Mouse (Mus musculus) MEL (cell line): ENCODE measurements around the gene Trim47. TPM values are rescaled to one million over a fixed set of nuclear protein-coding genes. Genes with fewer than 3 reads are reported as not detected.
A peak's percentile ranks its signal among the peaks of the same experiment; 100 is the strongest.

Experiments used
- DNase-seq: peaks from one replicate; pipeline ENCODE4 v3.0.0; 2011; ENCODE audit warnings: low read depth, low spot score
- H3K27ac ChIP-seq: 2 replicates; pipeline ENCODE4 v1.5.1; 2012; ENCODE audit warnings: low read depth, mild to moderate bottlenecking, control low read depth, low read length, moderate library complexity; ENCODE audit not compliant: control insufficient read depth
- H3K27me3 ChIP-seq, 2 experiments: fragments of 150-350 bp in 1 of 2; sonication (generic) in 1 of 2; 2 replicates each; pipeline ENCODE4 v1.6.1; 2012; ENCODE audit warnings: low read length in 2 of 2, mild to moderate bottlenecking in 2 of 2, improper control_type of control experiment in 1 of 2, moderate library complexity in 1 of 2; ENCODE audit not compliant: insufficient read depth in 2 of 2, control insufficient read depth in 1 of 2
- H3K36me3 ChIP-seq, 2 experiments: 2 replicates each; pipeline ENCODE4 v1.6.1; 2012 to 2014; ENCODE audit warnings: low read length in 2 of 2, improper control_type of control experiment in 1 of 2, inconsistent platforms in 1 of 2, mild to moderate bottlenecking in 1 of 2; ENCODE audit not compliant: insufficient read depth in 2 of 2, control insufficient read depth in 1 of 2
- H3K4me1 ChIP-seq, 2 experiments: fragments of 150-350 bp in 1 of 2; sonication (generic) in 1 of 2; 2 replicates each; pipeline ENCODE4 v1.6.1; 2012; ENCODE audit warnings: low read length in 2 of 2, improper control_type of control experiment in 1 of 2, mild to moderate bottlenecking in 1 of 2; ENCODE audit not compliant: insufficient read depth in 2 of 2, control insufficient read depth in 1 of 2
- H3K4me3 ChIP-seq, 2 experiments: fragments of 150-350 bp in 1 of 2; sonication (generic) in 1 of 2; 2 replicates each; pipeline ENCODE4 v1.5.1; 2012; ENCODE audit warnings: low read depth in 2 of 2, low read length in 2 of 2, mild to moderate bottlenecking in 2 of 2, moderate library complexity in 2 of 2, control low read depth in 1 of 2, improper control_type of control experiment in 1 of 2; ENCODE audit not compliant: control insufficient read depth in 1 of 2, insufficient read depth in 1 of 2
- H3K79me2 ChIP-seq: 2 replicates; pipeline ENCODE4 v1.6.1; 2012; ENCODE audit warnings: mild to moderate bottlenecking, low read length, moderate library complexity; ENCODE audit not compliant: control insufficient read depth, poor library complexity, insufficient read depth
- H3K9ac ChIP-seq: 2 replicates; pipeline ENCODE4 v1.6.1; 2012; ENCODE audit warnings: low read depth, mild to moderate bottlenecking, control low read depth, low read length, moderate library complexity; ENCODE audit not compliant: control insufficient read depth, poor library complexity, severe bottlenecking
- H3K9me3 ChIP-seq: fragments of 150-350 bp; sonication (generic); replicated peaks from 2 replicates; pipeline ENCODE4 v1.6.1; 2012; ENCODE audit warnings: mild to moderate bottlenecking, low read length, improper control_type of control experiment, moderate library complexity; ENCODE audit not compliant: insufficient read depth
- BHLHE40 ChIP-seq: IDR thresholded peaks from 2 replicates; pipeline ENCODE4 v1.6.1; 2012; ENCODE audit warnings: low read depth, mild to moderate bottlenecking, inconsistent platforms, low read length, improper control_type of control experiment, borderline replicate concordance
- CHD1 ChIP-seq: IDR thresholded peaks from 2 replicates; pipeline ENCODE4 v1.6.1; 2012; ENCODE audit warnings: low read depth, mild to moderate bottlenecking, inconsistent platforms, low read length, improper control_type of control experiment
- E2F4 ChIP-seq: IDR thresholded peaks from 2 replicates; pipeline ENCODE4 v1.6.1; 2011; ENCODE audit warnings: low read depth, low read length, improper control_type of control experiment, borderline replicate concordance
- ELF1 ChIP-seq: IDR thresholded peaks from 2 replicates; pipeline ENCODE4 v1.6.1; 2014; ENCODE audit warnings: low read depth, mild to moderate bottlenecking, inconsistent platforms, low read length, improper control_type of control experiment, moderate library complexity
- EP300 ChIP-seq, 2 experiments: IDR thresholded peaks; 2 replicates each; pipeline ENCODE4 v1.6.1; 2011; ENCODE audit warnings: improper control_type of control experiment in 2 of 2, low read length in 2 of 2, low read depth in 1 of 2, mild to moderate bottlenecking in 1 of 2
- GABPA ChIP-seq: IDR thresholded peaks from 2 replicates; pipeline ENCODE4 v1.6.1; 2012; ENCODE audit warnings: low read depth, mild to moderate bottlenecking, inconsistent platforms, low read length, improper control_type of control experiment, moderate library complexity
- HCFC1 ChIP-seq: IDR thresholded peaks from 2 replicates; pipeline ENCODE4 v1.6.1; 2012; ENCODE audit warnings: low read depth, mild to moderate bottlenecking, inconsistent platforms, low read length, improper control_type of control experiment, moderate library complexity
- MAX ChIP-seq: IDR thresholded peaks from 2 replicates; pipeline ENCODE4 v1.6.1; 2011; ENCODE audit warnings: low read length, improper control_type of control experiment
- MAZ ChIP-seq: IDR thresholded peaks from 2 replicates; pipeline ENCODE4 v1.6.1; 2012; ENCODE audit warnings: low read depth, mild to moderate bottlenecking, inconsistent platforms, low read length, improper control_type of control experiment
- MEF2A ChIP-seq: IDR thresholded peaks from 2 replicates; pipeline ENCODE4 v1.6.1; 2014; ENCODE audit warnings: low read depth, mild to moderate bottlenecking, inconsistent platforms, low read length, improper control_type of control experiment; ENCODE audit not compliant: poor library complexity, insufficient replicate concordance, severe bottlenecking; ENCODE audit errors: extremely low read depth
- MYC ChIP-seq: IDR thresholded peaks from 2 replicates; pipeline ENCODE4 v1.6.1; 2011; ENCODE audit warnings: low read depth, mild to moderate bottlenecking, low read length, improper control_type of control experiment, moderate library complexity
- NELFE ChIP-seq: IDR thresholded peaks from 2 replicates; pipeline ENCODE4 v1.6.1; 2011; ENCODE audit warnings: low read depth, low read length, improper control_type of control experiment
- NRF1 ChIP-seq: IDR thresholded peaks from 2 replicates; pipeline ENCODE4 v1.6.1; 2014; ENCODE audit warnings: low read depth, mild to moderate bottlenecking, inconsistent platforms, low read length, improper control_type of control experiment, moderate library complexity; ENCODE audit not compliant: poor library complexity, insufficient read depth, severe bottlenecking
- POLR2A ChIP-seq, 2 experiments: IDR thresholded peaks; 2 replicates each; pipeline ENCODE4 v1.6.1; 2011 to 2012; ENCODE audit warnings: low read length in 2 of 2, mild to moderate bottlenecking in 2 of 2, control low read depth in 1 of 2, improper control_type of control experiment in 1 of 2, low read depth in 1 of 2, moderate library complexity in 1 of 2; ENCODE audit not compliant: control insufficient read depth in 1 of 2, insufficient read depth in 1 of 2, poor library complexity in 1 of 2
- POLR2AphosphoS2 ChIP-seq: IDR thresholded peaks from 2 replicates; pipeline ENCODE4 v1.6.1; 2011; ENCODE audit warnings: low read length, improper control_type of control experiment
- POLR2AphosphoS5 ChIP-seq: IDR thresholded peaks from 2 replicates; pipeline ENCODE4 v1.6.1; 2012; ENCODE audit warnings: low read depth, borderline replicate concordance, mild to moderate bottlenecking, inconsistent platforms, low read length, moderate library complexity, mixed read lengths
- SIN3A ChIP-seq: IDR thresholded peaks from 2 replicates; pipeline ENCODE4 v1.6.1; 2012; ENCODE audit warnings: low read length, improper control_type of control experiment, inconsistent platforms
- SMC3 ChIP-seq: IDR thresholded peaks from 2 replicates; pipeline ENCODE4 v1.6.1; 2011; ENCODE audit warnings: low read depth, low read length, improper control_type of control experiment
- TAL1 ChIP-seq: IDR thresholded peaks from 2 replicates; pipeline ENCODE4 v1.6.1; 2012; ENCODE audit warnings: mild to moderate bottlenecking, inconsistent platforms, low read length, moderate library complexity, mixed read lengths
- UBTF ChIP-seq: IDR thresholded peaks from 2 replicates; pipeline ENCODE4 v1.6.1; 2012; ENCODE audit warnings: low read depth, mild to moderate bottlenecking, inconsistent platforms, low read length, improper control_type of control experiment, moderate library complexity, borderline replicate concordance; ENCODE audit not compliant: insufficient read depth
- USF1 ChIP-seq: IDR thresholded peaks from 2 replicates; pipeline ENCODE4 v1.6.1; 2014; ENCODE audit warnings: low read depth, mild to moderate bottlenecking, inconsistent platforms, low read length, improper control_type of control experiment, moderate library complexity
- ZMIZ1 ChIP-seq: IDR thresholded peaks from 2 replicates; pipeline ENCODE4 v1.6.1; 2012; ENCODE audit warnings: low read depth, mild to moderate bottlenecking, inconsistent platforms, low read length, improper control_type of control experiment, moderate library complexity
- ZNF384 ChIP-seq: IDR thresholded peaks from 2 replicates; pipeline ENCODE4 v1.6.1; 2012; ENCODE audit warnings: low read depth, mild to moderate bottlenecking, inconsistent platforms, low read length, improper control_type of control experiment
- polyA plus RNA-seq, 2 experiments: library from polyadenylated mRNA; stranded (reverse) in 1 of 2; unstranded in 1 of 2; fragments of >175 nt in 1 of 2; fragments of >200 nt in 1 of 2; gene quantifications; 2 replicates each; pipeline versions ENCODE4 v1.2.1 to v1.2.4; 2012; ENCODE audit warnings: low replicate concordance in 2 of 2, low read depth in 1 of 2; ENCODE audit not compliant: insufficient read length in 2 of 2, insufficient read depth in 1 of 2, missing spikeins in 1 of 2
- total RNA-seq: library from RNA; depleted of rRNA; stranded (reverse); fragments of 300-350 nt; gene quantifications from 2 replicates; pipeline ENCODE4 v1.2.3, GENCODE M21; 2012

Gene Trim47
- total and polyA plus RNA-seq, 3 experiments: 5.6 to 6.7 TPM; not detected in 1

- peaks cover 11 to 21% of the 10 kb centered on the region in 2 experiments for H3K4me1 ChIP-seq
- DNase-seq: peak; percentile 84
- H3K27ac ChIP-seq: peak overlapping the region; percentile 87
- TF ChIP-seq MAX (no peak), GABPA (no peak), HCFC1 (0 out of 2 replicates have a peak, but pooled peaks have one; percentile 24), TAL1 (no peak; the same call in 1 of the 2 replicates), ELF1 (peak; percentile 27; the same call in 1 of the 2 replicates), NELFE (peak; percentile 40), NRF1 (no peak), ZMIZ1 (0 out of 2 replicates have a peak, but pooled peaks have one; percentile 40), POLR2AphosphoS2 (peak; percentile 74), CHD1 (0 out of 2 replicates have a peak, but pooled peaks have one; percentile 28), MEF2A (no peak), POLR2A (IDR thresholded peaks at IDR 0.05; ENCODE audit: control insufficient read depth in 1 of 2, insufficient read depth in 1 of 2, low read depth in 1 of 2, low read length in 2 of 2, poor library complexity in 1 of 2) (peak; percentile 41 to 64; a peak in 2 of 4 replicates), UBTF (no peak), EP300 (IDR thresholded peaks at IDR 0.05; ENCODE audit: low read depth in 1 of 2, low read length in 2 of 2) (peak in 1 of 2 experiments; percentile 13; a peak in 1 of 4 replicates), ZNF384 (peak; percentile 69), SMC3 (no peak), MAZ (0 out of 2 replicates have a peak, but pooled peaks have one; percentile 59), SIN3A (0 out of 2 replicates have a peak, but pooled peaks have one; percentile 23), BHLHE40 (no peak)
- no peaks in the 10 kb centered on the region for H3K27me3 ChIP-seq
- H3K9ac ChIP-seq: peak overlapping the region; percentile 54
- peaks cover 0 to 24% of the 10 kb centered on the region in 2 experiments; a peak in 2 of 4 replicates for H3K36me3 ChIP-seq
- peaks cover 21% of the 10 kb centered on the region for H3K79me2 ChIP-seq
- no peak overlapping the region for H3K4me3 ChIP-seq
- no peaks in the 10 kb centered on the region for H3K9me3 ChIP-seq
Measured at GRCm38 (mm10) chr11:116074436-116074991, 52.5 kb downstream of the Trim47 start.

- H3K36me3 ChIP-seq: peaks cover 0 to 16% of the 10 kb centered on the region in 2 experiments; a peak in 2 of 4 replicates
Measured at GRCm38 (mm10) chr11:116072608-116073007, 54.4 kb downstream of the Trim47 start.

More at GRCm38 (mm10) chr11:116072608-116073007, 54.4 kb downstream of the Trim47 start:
- TF ChIP-seq MEF2A (no peak), E2F4 (no peak), USF1 (no peak), ELF1 (no peak), POLR2AphosphoS2 (no peak), CHD1 (no peak), NRF1 (no peak), POLR2AphosphoS5 (no peak), MYC (no peak)
- Histone ChIP-seq H3K9ac (no peak overlapping the region), H3K9me3 (no peaks in the 10 kb centered on the region), H3K79me2 (peaks cover 20% of the 10 kb centered on the region), H3K27me3 (no peaks in the 10 kb centered on the region), H3K4me1 (peaks cover 9 to 13% of the 10 kb centered on the region in 2 experiments), H3K4me3 (no peak overlapping the region), H3K27ac (no peak overlapping the region)
- no peak for DNase-seq
